Mouse (Mus musculus) lung, adult 18-20 months (tissue): ENCODE results near the gene Cep135.

Experiments
- DNase-seq, 2 experiments: peaks; one replicate each; pipeline ENCODE4 v3.0.0; 2022; ENCODE audit warnings: mixed read lengths in 2 of 2

Gene Cep135

DNA sequence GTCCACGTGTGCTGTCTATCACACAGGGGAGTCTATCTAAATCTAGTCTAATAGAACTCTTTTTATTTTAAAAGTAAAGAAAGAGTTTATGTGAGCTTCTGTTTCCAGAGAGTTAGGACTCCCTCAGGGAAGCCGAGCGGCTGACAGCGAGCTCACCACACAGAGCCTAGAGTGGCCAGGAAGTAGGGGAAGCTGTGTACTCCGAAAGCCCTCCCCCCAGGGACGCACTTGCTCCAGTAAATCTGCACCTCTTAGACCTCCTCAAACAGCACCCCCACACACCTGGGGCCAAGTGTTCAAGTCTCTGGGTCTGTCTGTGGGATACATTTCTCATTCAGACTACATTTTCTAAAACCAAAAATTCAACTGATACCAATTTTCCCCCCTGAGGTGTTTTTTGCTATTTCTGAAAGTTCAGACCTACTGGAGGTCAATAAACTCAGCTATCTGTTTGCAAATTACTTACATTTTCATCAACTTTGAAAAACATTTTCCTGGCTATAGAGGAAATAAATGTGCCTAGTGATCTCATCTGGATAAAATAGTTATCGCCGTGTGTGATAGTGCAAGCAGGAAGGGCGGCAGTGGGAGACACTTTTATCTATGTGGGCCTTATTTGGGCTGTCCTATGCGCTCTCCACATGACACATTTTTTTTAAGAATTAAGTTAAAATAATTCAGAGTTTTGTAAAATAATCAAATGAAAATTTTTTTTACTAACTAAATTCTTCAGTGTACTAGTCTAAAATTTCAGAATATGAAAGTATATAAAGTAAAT is 56.8 kb downstream of the Cep135 start:
- no peak for DNase-seq

- DNase-seq = no peak
These were observed 61.4 kb downstream of the Cep135 start for GRCm38 (mm10) chr5:76649897-76650296.

- no peak for DNase-seq
These were observed 62.7 kb downstream of the Cep135 start for GRCm38 (mm10) chr5:76651151-76651725.

DNA sequence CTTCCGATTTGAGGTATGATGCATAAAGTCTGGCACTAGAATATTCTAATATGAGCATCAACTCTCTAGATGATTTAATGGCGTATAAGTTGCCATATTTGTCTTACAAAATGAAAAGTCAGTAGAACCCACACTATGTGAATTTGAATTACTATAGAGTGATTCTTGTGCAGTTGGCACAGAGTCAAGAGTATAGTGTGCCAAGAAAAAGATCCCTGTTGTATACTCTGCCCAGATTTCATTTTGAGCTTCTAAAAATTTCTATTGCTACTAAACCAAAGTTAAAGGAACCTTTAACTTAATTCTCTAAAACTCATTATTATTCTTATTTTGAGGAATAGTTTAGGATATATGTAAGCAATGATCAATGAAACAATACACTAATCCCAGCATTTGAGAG is 67.7 kb downstream of the Cep135 start, which contains the start of gene C530008M17Rik:
TSS of gene C530008M17Rik (plus strand) at position 301 of the 400 bp plus-strand sequence.
- DNase-seq = no peak

DNA sequence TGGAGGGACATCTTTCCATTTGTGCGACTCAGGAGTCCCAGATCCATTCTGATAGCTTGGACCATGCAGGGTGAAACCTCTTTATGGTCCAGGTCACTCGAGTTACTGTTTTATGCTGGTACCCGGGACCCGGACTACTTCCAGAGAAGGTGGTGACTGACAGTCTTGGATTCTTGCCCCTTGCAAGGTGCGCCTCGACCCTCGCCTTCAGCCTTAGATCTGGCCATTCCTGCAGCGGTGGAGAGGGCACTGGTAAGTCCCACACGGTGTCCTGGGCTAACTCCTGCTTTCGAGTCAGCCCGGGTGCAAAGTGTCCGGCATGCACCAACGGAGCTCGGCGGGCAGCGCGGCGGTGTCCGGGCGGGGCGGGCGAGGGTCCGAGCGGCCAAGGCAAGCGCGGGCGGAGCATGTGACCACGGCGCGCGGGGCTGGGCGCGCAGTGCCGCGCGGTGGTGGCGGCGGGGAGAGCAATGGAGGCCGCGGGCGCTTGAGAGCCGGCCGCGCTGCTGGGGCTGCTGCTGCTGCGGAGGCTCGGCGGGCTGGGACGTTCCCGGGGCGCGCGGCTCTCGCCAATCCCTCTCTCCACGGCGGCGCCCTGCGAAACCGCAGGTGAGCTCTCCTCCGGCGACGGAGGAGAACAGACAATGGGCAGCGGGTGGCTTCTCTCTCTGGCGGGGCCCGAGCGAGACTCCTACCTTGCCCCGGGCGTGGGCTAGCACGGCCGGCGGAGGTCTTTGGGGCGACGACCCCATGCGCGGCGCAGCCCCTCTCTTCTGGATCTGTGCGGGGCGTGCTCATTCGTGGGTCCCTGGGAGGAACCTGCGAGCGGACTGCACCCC is 69.0 kb downstream of the Cep135 start:
- peak; percentile 11 to 16 for DNase-seq

- no peak for DNase-seq
These were observed 69.8 kb downstream of the Cep135 start for GRCm38 (mm10) chr5:76658084-76658934.

DNA sequence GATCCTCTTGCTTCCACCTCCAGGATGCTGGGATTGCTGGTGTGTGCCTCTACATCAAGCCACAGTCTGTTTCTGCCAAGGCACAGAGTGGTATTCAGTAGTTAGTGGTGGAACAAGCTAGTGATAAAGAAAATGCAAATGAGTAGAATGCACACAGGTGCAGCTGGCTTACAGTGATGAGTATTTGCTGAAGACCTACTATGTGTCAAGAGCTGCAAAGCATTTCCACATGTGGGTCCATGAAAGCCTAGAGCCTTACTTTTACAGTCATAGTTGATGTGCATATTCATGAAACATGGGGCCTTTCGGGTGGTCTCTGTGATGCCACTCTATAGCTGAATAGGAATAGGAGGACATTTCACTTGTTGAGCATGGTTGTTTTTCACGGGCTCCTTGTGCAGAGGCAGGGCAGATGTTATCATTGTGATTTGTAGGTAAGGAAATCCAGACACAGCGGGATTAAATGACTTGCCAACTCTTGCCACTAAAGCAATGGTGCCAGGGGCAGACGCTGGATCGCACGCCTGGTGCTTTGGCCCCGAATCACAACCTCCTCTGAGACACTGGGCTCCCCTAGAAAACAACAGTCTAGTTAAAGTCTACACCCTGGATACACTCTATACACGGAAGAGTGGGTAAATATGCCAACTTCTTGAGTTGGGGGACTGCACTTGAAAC is 71.6 kb downstream of the Cep135 start:
- DNase-seq = no peak

DNA sequence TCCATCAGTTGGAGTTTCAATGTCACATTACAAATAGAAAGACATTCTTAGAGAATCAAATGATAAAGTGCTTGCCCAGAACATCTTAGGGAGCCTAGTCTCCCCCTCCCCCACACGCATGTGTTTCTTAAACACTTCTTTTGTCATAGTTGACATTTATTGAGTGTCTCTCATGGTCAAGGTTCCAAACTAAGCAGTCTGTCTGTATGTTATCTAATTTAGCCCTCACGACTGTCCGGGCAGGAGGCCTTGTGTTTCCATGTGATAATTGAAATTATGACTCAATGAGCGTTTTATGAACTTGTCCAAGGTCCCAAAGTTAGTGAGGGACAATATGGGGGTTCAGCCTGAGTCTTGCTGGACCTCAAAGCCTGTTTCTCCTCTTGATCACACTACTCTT is 72.8 kb downstream of the Cep135 start:
- no peak for DNase-seq

DNA sequence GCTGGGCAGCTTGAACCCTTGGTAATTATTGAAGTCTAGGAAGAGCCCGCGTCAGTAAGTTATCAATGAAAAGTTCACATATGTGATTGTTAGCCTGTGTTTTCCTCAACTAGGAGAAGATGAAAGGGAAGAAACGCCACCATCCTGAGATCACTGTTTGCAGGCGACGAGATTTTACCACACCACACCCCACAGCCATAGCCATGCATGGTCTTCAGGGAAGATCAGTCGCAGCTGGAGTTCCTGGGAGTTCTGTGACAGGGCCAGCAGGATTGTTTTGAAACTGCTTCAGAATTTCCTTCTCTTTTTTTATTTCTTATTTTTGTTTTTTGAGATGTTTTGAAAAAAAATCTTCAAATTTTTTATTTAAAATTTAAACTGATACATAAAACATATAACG is 76.4 kb downstream of the Cep135 start:
- no peak for DNase-seq

DNA sequence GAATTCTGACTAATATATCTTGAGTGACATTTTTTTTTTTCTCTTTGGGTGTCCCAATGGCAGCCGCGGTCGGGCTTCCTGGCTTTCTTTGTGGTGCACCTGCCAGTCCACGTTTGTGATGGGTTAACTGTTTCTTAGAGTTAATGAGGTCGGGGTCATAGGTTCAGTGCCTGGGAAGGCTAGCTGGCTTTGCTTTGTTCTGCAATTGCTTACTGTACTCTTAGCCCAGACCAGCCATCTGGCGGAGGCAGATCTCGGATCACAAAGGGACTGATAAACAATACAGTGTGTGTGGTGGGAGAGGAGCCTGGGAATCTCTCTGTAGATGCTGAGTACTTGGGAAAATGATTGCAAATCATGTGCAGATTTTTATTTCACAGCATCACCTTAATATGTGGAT is 76.9 kb downstream of the Cep135 start:
- DNase-seq = no peak

DNA sequence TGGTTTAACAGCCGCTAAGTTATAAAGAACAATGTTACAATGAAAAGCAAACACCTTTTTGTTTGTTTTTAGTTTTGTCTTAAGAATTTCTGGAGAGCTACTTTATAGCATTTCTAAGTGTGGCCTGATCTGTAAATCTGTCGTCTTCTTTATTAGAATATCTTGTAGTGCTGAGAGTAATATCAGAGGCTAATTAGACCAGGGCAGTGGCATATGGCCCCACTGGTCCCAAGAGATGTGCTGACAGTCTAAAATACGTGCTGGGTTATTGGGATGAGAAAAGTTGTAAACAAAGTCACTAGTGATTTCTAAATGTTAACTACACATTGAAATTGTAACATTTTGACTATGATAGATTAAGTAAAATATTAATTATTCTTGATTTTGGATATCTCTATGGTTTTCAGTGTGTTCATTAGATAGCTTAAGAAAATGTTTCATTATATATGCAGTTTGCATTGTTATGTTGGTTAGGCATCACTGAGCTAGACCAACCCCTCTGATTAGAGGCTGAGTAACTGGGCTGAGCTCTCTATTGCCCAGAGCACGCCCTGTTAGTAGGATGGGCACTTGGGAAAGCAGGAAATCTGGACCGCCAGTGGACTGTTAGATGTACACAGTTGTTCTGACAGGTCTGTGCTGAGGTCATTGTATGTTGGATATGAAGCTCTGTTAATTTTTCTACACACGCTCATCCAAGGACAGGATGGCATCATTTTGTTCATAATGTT is 77.7 kb downstream of the Cep135 start:
- DNase-seq = no peak

- peak; percentile 21 to 29 for DNase-seq
These were observed 79.6 kb downstream of the Cep135 start for GRCm38 (mm10) chr5:76668118-76668517.

DNA sequence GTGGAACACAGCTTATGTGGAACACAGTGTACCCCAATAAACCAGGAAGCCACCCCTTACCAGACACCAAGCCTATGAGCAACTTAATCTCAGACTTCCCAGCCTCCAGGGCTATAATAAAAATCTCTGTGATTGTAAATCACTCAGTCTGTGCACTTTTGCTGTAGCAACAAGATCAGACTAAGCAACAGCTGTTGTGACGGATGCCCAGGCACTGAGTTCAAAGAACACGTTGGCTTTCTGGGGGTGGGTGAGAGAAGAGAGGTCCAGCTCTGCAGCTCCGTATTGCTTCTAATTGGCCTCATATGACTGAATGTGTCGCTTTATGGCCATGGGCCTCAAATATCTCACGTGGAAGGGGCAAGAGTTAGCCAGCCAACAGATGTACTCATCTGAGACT is 80.0 kb downstream of the Cep135 start:
- no peak for DNase-seq

DNA sequence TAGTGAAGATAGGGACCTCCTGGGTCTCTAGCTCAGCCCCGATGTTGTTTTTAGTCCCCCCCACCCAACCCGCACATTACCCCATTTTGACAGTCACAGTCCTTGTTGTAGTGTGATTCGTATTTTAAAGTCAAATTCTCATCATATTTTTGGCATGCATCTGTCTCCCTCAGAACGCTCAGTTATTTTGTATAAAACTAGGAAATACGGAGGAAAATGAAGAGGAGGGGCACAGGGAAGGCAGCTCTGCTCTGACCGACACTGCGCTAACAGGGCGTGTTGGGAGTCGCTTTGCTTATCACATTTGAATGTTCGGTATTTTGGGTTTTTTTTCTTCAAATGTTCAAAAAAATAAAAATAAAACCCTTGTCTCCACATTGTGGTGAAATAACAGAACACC is 81.7 kb downstream of the Cep135 start:
- DNase-seq = no peak

DNA sequence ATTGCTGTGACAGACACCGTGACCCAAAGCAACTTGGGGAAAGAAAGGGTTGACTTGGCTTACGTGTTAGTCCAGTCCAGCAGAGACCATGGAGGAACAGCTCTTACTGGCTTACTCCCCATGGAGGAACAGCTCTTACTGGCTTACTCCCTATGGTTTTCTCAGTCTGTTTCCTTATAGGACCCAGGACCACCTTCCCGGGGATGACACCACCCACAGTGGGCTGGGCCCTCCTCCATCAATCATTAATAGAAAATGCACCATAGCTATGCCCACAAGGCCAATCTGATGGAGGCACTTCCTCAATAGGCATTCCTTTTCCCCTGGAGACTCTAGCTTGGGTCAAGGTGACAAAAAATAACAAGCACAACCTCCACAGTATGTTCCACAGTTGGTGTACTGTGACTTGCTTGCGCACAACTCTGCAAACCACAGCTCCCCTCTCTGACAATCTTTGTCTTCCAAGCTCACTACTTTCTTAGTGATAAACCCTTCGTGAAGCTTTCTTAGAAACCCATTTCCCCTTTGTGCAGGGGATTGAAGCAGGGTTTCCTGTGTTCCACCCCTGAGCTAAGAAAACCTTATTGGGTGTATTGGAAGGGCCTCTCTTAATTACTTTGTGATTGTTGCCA is 85.6 kb downstream of the Cep135 start:
- DNase-seq = no peak

DNA sequence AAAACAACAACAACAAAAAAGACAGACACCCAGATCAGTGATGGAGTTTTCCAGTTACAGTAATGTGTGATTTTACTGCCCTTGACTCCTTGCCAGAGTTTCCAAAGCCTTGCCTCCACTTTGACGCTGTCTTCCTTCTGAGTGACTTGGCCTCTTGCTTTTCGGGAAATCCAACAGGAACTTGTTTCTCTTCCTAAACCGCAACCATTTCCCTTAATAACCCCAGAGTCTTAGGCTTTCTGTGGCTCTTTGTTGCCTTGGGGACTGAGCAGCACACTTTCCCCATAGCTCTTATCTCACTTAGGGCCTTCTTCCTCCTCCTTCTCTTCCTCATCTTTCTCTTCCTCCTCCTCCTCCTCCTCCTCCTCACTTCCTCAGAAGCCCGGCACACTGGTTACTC is 86.9 kb downstream of the Cep135 start:
- DNase-seq = no peak

- no peak for DNase-seq
These were observed 92.5 kb downstream of the Cep135 start for GRCm38 (mm10) chr5:76680959-76681358.

GRCm38 (mm10) chr5:76681895-76682656 is 93.6 kb downstream of the Cep135 start:
- DNase-seq = no peak

GRCm38 (mm10) chr5:76683455-76683854 is 95.0 kb downstream of the Cep135 start:
- no peak for DNase-seq
